Mouse (Mus musculus) lung, adult 18-20 months (tissue): ENCODE measurements around the gene Zkscan3.

ENCODE experiments used
- DNase-seq, 2 experiments: peaks; one replicate each; pipeline ENCODE4 v3.0.0; 2022; ENCODE audit warnings: mixed read lengths in 2 of 2

The Zkscan3 gene

DNA sequence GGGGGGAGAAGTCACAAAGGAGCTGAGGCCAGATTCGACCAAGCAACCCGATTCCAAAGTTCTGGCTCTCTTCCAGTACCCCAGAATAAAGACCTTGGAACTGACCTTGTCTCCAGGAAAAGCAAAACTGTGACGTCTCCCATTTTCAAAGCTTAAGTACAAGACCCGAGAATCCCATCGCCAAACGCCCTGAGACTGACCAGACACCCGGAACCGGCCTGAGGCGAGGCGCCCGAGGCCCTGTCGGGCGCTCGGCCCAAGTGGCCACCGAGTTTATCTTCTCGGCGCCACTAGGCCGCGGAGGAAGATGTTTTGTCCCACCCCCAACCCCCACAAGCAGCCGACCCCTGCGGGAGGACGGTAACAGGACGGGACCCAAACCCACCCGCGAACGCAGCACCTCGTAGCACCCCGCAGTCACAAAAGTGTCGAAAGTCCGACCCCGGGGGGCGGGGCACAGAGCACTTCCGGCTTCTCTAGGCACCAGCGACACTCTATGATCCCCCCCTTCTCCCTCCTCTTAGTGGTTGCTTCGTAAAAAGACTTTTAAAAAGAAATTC lies at the start of gene Zkscan3:
Zkscan3 (minus strand) TSS at position 469 of the 560 bp plus-strand sequence.
- DNase-seq = peak; percentile 84

DNA sequence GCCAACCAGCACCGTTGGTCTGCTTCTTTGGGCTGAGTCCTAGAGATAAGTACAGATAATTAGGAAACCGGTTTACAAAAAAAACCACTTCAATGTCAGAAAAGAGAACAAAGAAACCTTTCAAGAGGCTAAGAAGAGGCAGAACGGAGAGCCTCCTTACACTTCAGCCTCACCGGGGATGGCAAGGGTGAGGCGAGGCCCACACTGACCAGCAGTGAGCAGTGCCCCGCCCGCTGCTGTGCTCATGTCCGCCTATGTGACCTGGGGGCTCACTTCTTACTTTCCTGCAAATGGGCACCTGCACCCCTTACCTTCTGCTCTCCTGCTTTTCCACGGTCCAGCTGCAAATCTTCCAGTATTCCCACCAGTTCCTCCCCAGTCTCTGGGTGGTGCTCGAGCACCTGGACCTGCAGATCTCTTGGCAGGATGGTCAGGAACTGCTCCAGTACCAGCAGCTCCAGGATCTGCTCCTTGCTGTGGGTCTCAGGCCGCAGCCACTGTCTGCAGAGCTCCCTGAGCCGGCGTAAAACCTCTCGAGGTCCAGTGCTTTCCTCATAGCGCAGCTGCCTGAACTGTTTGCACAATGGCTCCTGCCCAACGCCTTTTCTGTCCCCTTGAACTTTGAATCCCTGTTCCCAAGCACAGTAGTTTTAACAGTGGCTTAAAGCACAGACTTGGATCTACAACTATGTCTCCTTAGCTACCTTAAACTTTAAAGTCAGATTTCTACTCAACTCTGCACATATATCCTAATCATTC lies 45.5 kb upstream of the Zkscan3 start:
- DNase-seq = peak; percentile 37 to 38

DNA sequence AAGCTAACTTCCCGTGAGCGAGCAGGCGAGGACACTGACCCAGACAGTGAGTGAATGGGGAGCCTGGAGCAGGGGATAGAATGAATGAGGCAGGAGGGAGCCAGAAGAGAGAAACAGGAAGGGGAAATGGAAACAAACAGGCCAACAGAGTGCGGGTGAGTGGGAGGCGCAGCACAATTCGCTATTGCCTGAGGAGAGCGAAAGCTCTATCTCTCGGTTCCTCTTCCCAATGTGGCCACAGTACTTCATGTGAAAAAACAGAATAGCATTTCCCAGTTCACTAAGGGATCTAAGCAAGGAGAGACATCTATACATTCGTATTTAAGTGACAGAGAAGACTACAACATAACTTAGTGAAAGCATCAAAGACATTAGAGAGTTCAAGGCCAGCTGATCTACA lies 44.2 kb upstream of the Zkscan3 start:
- no peak for DNase-seq

DNA sequence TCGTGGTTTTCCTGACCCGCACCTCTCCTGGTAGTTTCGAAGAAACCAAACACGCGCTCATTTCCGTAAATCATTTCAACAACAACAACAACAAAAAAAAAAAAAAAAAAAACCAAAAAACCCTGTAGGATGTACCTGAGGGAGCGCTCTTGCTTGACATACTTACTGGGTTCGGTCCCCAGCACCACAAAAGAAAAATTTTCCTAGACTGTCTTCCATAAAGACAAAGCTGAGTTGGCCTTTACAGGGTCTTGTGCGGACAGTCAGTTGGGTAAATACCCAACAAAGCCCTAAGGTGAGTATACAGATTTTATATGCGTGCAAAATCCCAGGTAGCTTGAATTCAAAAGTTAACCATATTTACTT lies 38.6 kb upstream of the Zkscan3 start:
- DNase-seq = no peak

DNA sequence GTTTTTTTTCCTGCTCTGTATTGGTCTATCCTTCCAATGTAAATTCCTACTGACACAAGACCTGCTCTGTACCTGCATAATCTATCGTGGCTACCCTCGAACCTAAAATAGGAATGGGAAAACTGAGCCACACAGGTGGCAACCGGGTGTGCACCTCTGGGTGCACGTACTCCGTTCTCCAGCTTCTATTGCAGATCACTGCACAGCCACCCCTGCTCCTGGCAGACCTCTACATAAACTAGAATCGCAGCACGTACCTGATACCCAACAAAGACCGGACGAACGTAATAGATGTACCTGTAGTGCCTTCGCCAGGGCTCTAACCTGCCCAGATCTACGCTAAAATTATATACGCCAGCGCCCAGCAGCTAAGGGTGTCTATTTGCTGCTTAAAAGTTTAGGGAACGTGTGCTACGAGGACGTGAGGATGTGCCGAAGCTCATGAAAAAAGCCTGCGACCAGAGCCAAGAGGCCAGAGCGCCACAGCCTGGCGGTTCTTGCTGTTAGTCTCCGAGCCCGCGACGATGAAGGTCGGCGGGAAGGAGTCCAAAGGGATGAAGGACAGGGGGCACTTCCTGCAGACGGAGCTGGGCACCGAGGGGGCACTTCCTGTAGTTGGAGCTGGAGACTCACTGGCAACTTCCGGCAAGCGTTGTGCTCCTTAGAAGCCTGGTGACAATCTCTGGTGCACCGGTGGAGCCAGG lies 38.1 kb upstream of the Zkscan3 start, which contains the start of gene Pgbd1:
Pgbd1 (minus strand) TSS at position 556 of the 704 bp plus-strand sequence.
- peak; percentile 60 to 69 for DNase-seq

DNA sequence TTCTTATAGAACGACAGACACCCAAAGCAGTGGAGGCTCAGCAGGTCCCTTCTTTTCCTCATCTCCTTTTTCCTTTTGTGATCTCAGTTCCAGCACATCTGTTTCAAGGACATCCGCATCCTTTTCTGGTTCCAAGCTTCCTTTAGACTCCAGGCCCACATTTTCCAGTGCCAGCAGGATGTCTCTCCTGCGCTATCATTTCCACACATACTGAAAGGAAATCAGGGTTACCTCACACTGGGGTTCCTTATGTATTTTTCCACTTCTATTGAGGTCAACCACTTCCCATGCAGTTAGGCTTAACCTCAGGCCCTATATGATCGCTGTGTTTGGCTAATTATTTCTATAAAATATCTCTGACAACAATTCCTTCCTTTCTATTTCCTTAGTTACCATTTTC lies 32.9 kb upstream of the Zkscan3 start:
- no peak for DNase-seq

DNA sequence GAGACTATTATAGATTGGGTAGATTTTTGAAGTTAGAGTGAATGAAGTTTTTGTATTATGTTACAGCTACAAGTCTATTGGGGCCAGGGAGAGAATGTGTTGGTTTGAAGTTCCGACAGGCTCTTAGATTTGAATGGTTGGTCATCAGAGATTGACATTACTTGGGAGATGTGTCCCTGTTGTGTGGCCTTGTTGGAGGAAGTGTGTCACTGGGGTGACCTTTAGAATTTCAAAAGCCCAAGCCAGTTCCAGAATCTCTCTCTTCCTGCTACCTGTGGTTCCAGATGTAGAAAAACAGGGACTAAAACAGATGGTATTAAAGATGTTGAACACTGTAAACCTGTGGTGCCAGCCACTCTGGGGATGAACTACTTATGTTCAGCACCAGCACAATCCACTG lies 25.1 kb upstream of the Zkscan3 start:
- DNase-seq = no peak

DNA sequence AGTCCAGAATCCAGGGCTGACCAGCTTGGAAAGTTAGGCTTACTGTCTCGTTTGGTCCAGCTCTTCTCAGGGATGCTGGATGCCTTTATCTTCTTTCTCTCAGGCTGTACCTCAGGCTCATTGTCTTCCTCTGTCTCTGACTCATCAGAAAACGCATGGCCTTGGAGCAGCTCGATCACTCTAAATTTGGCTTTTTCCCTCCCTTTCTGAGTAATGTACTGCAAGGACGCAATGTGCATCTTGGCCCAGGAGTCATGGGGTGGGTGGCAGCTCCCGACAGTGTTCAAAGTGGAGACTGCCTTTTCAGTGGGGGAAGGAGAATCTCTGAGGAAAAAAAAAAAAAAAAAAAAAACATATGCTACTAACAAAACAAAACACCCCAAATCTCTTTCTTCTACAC lies 20.7 kb upstream of the Zkscan3 start:
- no peak for DNase-seq

DNA sequence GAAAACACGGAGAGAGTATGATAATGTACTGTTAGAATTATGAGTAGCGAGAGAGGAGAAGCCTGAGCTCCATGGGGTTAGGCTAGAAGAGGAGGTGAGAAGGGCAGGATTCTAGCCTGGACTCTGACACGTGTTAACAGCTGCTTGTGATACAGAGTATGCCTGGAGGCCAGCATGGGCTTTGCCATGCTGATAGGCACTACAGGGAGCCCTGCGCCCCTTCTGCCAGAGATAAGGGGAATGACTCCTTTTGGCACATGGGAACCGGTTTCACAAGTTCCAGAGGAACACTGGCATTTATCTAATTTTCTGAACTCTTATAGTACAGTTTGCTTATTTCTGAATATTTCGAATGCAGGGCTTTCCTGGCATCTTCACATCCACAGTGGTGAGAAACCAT lies 16.3 kb upstream of the Zkscan3 start:
- no peak for DNase-seq

DNA sequence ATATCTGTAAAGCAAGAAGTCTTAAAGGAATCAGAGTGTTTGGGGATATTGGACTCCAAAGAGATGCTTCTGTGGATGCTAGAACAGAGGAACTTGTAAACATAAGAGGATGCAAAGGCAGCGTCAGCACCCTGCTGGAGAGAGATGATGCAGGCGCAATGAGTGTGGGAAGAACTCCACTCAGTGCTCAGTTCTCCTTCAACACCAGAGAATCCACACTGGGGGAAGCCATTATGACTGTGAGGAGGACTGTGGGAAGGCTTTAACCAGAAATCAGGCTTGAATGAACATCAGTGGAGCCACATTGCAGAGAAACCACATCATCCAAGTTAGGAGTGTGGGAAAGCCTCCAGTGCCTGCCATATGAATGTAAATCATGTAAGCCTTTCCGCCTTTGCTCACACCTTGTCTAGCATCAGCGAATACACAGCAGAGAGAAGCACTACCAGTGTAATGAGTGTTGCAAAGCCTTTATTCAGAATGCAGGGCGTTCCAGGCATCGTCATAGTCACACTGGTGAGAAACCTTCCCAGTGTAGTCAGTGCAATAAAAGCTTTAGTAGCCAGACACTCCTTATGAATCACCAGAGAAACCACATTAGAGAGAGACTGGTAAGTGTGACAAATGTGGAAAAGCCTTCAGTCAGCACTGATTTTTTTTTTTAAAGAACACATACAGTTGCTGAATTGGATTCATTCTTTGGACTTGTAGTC lies 14.9 kb upstream of the Zkscan3 start:
- no peak for DNase-seq

DNA sequence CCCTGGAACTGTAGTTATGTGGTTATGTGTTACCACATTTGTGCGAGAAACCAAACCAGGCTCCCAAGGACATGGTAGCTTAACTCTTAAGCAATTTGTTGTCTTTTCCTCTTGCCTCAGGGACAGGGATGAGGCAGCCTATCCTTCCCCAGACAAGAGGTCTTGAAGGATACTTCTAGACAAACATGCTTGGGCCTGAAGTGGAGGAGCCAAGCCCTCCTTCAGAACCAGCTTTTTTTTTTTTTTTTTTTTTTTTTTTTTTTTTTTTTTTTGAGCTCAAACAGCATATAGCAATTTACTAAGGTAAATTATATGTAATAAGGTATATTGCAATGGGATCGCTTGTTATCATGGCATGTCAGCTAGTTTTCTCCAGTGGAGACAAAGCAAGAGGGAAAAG lies 13.2 kb upstream of the Zkscan3 start:
- no peak for DNase-seq

DNA sequence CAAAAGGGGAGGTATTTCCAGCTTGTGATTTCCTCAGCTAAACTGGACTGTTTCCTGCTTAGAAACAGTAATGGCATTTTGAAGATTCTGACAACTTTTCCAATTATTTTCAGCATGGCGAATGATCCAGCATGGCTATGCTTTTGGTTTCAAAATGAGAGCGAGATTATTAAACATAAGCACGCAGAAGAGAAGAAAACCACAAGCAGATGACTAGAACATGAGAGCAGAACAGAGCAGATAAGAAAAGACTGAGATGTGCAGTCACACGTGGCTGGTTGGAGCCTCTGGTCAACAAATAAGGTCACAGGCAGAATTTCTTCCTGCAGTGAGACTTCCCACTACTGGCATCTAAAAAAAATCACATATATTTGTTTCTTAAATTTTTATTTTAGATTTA lies 12.7 kb upstream of the Zkscan3 start:
- no peak for DNase-seq

DNA sequence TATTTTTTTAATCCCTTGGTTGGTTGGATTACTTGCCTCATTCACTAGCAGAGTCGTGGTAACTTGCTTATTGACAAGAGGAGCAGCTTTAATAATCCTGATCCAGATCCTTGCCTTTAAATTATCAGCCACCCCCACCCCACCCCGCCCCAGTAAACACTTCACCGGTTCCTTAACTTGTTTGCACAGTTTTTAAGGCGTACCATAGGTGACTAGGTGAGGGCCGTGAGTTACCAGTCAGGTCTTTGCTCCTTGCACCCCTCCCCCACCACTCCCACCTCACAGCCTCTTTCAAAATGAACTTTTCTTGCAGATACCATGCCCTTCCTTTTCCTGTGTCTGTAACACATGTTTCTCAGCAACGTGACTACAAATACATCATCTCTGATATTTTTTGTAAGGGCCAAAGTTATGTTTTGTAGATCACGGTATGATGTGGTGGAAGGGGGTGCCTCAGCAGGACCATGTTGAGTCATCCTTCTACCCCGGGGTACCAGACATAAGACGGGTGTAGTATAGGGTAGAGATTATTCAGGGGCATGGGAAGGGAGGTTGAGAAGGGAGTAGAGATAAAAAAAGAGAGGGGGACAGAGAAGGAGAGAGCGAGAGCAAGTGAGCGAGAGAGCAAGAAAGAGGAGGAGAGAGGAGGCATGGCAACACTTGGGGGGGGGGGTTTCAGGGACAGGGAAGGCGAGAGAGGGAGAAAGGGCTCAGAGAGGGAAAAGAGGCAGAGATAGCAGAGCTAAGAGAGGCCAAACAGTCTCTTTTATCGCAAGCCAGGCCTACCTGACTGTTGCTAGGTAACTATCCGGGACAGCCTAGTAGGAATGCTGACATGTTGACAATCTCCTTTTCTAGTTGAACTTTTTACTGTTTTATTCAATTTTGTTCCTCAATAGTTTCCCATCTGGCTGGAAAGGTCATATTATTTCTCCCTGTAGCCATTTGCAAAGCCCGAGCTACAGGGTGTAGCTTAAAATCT lies 12.0 kb upstream of the Zkscan3 start:
- peak; percentile 42 to 60 for DNase-seq

DNA sequence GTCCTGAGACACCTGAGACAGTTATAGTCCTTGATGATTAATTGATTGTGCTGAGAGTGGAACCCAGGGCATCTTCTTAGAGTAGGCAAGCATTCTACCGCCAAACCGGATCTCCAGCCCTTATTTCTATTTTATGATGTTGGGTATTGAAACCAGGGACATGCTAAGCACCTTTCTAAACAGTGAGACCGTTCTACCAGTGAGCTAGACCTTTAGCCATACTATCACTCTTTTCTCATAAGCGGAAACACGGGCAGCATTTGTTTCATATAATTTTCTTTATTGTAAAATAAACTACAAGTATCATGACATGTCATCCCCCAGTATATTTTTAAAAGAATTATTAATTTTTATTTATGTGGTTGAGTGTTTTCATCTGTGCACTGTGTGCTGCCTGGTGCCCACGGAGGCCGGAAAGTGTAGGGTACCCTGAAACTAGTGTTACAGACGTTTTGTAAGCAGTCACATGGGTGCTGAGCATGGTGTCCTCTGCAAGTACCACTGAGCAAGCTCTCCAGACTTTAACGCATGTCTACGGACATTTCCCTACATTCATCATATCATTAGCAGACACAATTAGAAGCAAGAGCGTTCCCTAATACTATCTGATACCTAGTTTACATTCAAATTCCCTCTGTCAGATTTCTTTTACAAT lies 6.4 kb upstream of the Zkscan3 start:
- DNase-seq = no peak

DNA sequence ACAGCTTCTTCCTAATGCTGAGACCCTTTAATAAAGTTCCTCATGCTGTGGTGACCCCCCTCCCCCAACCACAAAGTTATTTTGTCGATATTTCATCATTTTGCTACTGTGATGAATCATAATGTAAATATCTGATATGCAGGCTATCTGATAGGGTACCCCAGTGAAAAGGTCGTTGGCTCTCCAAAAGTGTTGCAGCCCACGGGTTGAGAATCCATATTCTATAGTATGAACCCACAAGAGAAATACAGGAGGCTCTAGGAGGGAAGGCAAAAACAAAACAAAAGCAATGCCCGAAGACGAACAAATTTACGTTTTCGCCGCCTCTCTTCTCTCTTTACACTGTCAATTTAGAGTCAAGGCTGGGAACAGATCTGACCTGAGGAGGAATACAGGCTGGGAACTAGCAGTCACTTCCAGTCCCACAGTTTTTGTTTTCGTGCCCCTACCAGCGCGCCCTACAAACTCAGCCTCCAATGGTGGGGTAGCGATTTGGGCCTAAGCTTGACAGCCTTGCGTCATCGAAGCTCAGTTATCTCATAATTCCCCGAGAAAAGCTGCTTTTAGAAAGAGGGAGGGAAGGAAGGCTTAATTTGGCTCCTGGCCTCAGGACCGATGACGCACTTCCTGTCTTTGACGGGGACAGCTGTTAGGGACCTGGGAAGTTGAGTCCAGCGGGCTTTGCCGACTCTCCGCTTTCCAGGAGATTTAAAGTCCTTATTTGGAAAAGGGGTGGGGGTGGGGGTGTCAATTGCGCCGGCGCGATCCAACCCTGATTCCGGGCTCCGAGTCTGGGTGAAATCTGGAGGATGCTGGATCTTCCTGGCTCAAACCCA lies 5.6 kb upstream of the Zkscan3 start:
- peak; percentile 88 to 91 for DNase-seq

DNA sequence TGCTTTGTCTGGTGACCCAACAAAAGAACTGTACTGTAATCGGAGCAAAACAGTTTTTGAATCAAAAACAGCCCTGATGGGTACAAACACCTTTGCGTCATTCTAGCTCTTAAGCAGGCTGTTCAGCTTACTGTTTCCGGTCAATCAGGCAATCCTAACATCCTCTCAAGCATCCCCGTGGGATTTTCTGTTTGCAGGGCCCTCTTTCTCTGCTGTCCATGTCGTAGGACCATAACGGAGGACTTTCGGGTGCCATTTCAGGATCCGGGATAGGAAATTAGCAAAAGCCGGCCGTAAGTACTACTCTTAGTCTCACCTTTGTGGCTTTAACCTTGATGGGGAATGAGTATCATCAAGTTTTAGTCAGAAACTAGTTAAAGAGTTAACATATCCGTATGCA lies 4.8 kb upstream of the Zkscan3 start:
- no peak for DNase-seq

DNA sequence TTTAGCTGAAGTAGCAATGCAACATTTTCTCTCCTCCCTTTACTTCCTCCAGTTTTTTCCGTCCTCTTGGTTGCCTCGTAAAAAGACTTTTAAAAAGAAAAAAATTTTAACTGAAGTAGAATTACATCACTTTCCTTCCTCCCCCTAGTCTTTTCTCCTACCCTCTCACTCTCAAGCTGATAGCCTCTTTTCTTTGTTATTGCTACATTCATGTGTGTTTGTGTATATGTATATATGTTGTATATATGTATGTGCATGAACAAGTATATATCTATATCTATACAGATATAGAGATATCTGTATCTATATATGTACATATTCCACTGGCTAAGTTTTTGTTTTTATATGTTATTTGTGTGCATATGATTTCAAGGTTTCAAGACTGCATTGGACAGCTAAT lies 293 bp upstream of the Zkscan3 start:
- DNase-seq = no peak

DNA sequence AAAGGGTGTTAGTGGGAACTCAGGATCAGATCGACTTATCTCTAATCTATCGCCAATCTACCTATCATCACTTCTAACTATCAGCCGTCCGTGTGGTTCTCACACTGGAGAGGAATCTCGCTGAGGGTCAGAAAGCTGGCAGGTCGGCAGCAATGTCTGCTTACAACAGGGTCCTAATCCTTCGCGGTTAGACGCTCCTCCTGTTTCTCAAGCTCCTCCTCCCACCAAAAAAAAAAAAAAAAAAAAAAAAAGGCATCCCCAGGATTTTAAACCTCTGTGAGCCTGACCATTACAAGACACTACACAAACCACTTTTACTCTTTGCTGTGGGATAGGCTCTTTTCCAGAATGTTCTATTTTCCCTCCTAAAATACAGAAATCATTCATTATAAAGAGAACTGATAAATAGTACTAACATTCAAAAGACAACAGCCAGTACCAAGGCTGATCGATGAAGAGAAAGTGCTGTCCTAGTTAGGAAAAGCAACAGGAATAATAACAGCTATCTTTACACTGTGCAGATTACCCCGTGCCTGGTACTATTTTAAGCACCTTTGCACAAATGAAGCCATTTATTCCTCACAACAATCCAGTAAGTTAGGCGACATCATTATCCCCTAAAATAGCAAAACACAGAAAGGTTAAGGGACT lies 794 bp downstream of the Zkscan3 start:
- DNase-seq = no peak

DNA sequence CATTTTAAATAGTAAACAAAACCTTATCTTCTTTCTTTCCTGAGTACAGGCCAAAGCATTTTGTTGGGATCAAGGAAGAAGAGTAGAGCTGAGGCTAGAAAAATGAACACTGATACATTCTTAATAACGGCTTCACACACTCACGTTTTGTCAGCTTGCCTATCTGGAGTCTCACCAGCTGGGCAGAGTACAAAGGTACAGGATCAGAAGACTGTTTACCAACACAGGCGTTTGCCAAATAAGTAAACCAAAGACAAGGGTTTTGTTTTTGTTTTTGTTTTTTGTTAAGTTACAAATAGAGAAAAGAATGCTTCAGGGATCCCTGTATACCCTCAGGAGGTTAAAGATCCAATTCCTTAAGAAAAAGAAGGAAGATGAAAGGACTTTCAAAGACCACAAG lies 1.4 kb downstream of the Zkscan3 start:
- no peak for DNase-seq

DNA sequence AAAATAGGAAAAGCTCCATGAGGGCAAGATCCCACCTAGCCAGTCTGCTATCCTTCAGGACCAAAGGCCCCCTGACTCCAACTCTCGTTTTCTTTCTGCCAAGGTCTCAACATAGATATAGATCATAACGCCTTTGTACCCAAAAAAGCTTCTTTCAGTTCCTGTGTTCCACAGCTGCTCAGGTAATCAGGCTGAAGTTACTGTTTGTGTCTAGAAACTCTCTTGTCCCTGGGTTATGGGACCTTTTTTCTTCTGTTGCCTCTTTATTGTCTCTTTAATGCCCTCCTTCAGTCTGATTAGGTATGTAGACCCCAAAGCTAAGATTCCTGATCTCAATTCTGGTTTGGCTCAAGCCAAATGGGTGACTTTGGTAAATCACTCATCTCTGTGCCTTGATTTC lies 5.1 kb downstream of the Zkscan3 start:
- no peak for DNase-seq
